Mouse (Mus musculus) large intestine, adult 2 months (tissue): ENCODE results near the gene Nipa2. TPM values are rescaled to one million over a fixed set of nuclear protein-coding genes. Genes with fewer than 3 reads are reported as not detected.
"Not testable (repeated sequence)": the region's sequence is repeated elsewhere in the genome, so short reads cannot be mapped to it uniquely, and the experiment has no call there.

Experiments
- DNase-seq: peaks from one replicate; pipeline ENCODE4 v3.0.0-alpha.2; 2012; ENCODE audit warnings: low read depth, low spot score
- WGBS: fragments of 180-500 bp; shearing (Covaris S2); methylation state at CpG from one replicate; pipeline ENCODE4 v1.1.7; 2018; 5-methylcytosine and 5-hydroxymethylcytosine counted together
- polyA plus RNA-seq: library from polyadenylated mRNA; depleted of rRNA; stranded (reverse); fragments of >200 nt; gene quantifications from 2 replicates; pipeline ENCODE4 v1.2.3, GENCODE M21; 2012; rRNA removed

Gene Nipa2
- polyA plus RNA-seq, 1 experiment: 12.0 TPM

DNA sequence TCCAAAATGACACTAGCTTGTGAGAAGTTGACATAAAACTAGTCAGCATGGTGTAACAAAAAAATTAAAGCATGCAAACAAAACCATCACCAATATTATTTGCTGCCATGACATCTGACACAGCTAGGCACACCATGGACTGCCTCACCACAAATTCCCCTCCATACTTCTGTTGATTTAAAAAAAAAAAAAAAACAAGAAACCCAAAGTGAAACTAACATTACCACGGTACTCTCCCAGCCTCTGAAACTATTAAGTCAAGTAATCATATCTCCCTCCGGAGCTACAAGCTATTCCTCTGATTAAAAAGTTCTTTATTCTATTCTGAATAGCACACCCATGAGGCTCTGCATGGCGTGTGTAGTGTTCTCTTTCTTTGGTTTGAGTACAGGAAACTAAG is 5.1 kb downstream of the Nipa2 start:
- 78% methylated on average over 3 of the region's 3 CpGs for WGBS

DNA sequence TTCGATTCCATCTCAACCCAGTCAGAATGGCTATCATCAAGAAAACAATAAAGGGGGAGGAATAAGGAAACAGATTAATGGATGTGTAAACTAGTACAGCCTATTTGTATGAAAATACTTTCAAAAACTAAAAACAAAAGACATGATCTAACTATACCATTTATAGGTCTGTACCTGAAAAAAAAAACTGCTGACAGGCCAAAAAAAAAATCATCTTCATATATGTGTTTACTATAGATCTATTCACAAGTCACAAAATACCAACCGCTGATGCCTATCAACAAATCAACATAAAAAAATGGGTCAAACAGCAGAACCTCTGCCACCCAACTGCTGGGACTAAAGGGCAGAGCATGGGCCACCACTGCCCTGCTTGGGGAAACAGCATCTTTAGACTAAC is 6.2 kb downstream of the Nipa2 start:
- no peak for DNase-seq
- 97% methylated on average over 2 of the region's 2 CpGs for WGBS

More for the DNA sequence above, 5.1 kb downstream of the Nipa2 start:
- DNase-seq: no peak

DNA sequence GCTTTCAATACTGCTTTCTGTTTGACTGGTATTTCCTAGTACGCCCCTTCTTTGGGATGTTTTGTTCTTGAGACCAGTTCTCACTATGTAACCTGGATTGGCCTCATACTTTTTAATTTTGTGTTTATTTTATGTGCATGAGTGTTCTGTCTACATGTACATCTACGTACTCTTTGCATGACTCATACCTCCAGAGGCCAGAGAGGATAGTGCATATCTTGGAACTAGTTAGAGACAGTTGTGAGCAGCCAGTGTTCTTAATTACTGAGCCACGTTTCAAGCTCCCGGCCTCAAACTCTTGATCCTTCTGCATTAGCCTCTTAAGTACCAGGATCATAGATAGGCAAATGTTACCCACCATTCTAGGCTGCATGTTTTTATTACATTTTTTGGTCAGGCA is 23.9 kb downstream of the Nipa2 start:
- DNase-seq: no peak
- 76% methylated on average over 4 of the region's 4 CpGs for WGBS

DNA sequence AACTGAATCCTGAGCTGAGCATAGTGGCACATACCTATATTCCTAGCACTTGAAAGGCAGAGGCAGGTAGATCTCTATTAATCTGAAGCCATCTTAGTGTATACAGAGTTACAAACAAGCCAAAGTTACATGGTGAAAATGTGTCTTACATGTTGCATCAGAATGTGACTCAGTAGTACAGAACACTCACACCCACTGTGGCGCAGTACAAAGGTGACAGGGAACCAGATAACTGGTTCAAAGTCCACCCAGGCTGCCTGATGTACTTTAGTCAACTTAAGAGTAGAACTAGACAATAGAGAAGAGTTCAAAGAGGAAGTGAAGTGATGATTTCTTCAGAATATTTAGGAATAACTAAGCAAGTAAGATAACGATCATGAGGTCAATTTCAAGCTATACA is 27.3 kb downstream of the Nipa2 start:
- WGBS: 57% methylated on average over 2 of the region's 2 CpGs
- DNase-seq: peak; percentile 39

DNA sequence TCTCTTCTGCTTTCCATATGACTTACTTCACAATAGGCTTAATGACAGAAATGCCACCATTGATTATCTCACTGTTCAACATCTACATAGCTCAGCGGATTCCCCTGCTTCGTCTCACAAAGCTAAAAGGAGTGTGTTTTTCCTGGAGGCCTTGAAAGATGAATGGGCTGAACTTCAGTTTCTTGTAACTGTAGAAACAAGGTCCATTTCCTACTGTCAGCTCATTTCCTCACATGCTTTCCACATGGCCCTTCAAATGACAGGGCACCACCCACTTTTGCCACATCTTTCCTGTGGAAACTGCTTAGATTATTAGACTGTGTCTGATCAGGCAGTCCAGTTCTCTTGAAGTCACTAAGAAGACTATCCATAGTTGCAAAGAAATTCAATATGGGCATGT is 33.6 kb downstream of the Nipa2 start:
- 86% methylated on average over 2 of the region's 2 CpGs for WGBS
- DNase-seq: no peak

DNA sequence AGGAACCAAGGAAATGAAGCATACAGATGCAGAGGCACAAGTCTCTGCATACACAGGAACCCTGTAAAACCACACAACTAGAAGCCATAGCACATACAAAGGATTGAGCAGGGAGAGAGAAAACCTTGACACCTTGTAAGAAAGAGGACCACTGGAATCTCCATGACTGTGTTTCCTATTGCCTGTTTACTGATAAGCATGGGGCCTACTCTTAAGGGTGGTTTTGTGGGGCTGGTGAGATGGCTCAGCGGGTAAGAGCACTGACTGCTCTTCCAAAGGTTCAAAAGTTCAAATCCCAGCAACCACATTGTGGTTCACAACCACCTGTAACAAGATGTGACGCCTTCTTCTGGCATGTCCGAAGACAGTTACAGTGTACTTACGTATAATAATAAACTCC is 35.0 kb downstream of the Nipa2 start:
- DNase-seq: no peak

DNA sequence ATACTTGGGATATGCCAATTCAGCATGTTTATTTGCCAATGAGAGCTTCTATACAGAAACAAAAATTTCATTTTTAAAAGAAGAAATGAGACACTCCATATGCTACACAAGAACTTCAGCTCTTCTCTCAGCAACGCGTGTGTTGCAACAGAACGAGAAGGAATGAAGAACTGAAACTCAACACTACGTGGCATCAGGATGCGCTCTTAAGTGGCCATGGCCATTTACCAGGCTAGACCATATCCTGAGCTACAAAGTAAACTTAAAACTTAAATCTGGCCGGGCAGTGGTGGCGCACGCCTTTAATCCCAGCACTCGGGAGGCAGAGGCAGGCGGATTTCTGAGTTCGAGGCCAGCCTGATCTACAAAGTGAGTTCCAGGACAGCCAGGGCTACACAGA is 43.9 kb downstream of the Nipa2 start:
- 93% methylated on average over 11 of the region's 11 CpGs for WGBS
- not testable (repeated sequence) for DNase-seq

More for the DNA sequence above, 35.0 kb downstream of the Nipa2 start:
- 90% methylated on average over 4 of the region's 4 CpGs for WGBS

DNA sequence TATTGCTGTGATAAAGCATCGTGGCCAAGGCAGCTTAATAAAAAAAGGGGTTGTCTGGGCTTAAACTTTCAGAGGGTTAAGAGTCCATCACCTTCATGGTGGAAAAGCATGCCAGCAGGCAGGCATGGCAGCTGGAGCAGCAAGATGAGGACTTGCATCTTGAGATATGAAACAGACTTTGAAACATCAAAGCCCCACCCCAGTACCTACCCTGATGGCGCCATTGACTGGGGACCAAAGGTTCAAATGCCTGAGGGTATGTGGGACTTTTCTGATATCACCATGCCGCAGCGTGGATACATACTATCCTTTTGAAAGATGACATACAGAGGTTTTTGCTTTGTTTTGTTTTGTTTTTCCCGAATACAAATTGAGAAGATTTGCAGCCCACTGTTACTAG is 50.2 kb downstream of the Nipa2 start:
- 97% methylated on average over 5 of the region's 5 CpGs for WGBS

DNA sequence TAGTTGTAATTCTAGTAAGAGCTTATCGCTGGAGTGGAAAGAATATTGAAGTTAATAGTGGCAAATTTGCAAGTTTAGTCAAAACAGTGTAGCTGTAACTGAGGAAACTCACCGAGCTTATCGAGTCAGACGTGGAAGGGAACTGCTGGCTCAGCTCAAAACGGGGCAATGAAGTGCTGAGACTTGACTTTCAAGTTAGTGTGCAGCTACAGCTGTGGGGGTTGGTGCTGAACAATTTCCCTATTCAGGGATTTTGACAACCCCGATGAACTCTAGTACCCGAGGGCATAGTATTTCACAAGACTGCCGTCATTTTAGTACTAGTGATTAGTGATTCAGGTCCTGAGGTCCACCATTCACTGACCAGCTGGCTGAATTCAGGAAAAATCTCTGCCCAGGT is 50.9 kb downstream of the Nipa2 start:
- DNase-seq: no peak
- WGBS: 86% methylated on average over 8 of the region's 8 CpGs

More for the DNA sequence above, 50.2 kb downstream of the Nipa2 start:
- no peak for DNase-seq

DNA sequence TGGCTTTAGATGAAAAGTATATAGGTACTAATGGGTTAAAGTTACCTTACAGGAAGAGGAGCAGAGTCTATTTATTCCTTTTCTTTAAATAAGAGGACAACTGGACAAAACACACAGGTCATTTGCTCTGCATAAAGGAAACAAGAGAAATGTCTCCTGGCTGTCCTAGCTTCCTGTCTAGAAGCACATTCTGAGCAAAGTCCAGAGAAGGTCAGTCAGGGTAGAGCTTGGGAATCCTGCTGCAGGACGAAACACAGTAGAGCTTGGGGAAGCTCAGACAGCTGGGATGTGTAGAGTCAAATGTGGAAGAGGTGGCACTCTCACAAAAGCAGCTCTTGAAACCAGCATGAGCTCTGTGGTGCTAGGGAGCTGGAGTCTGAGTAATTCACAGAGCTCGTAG is 51.9 kb downstream of the Nipa2 start:
- 69% methylated on average over 2 of the region's 2 CpGs for WGBS
- DNase-seq: no peak

DNA sequence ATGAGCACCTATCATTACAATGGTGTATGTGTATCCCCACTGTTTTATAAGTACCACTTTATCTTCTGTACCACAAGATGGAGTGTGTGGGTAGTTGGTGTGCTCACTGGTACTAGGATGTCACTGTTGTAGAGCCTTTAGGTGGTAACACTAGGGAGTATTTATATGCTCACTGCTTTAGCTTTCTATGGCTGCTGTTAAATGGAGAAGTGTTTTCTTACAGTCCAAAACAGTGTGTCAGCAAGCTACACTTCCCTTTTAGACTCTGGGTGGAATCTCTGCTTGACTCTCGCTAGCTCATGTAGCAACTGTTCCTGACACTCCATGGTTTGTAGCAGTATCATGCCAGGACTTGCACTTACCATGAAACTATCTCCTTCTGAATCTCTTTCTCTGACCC is 52.8 kb downstream of the Nipa2 start:
- WGBS: 94% methylated on average over 1 of the region's 1 CpGs
- no peak for DNase-seq

DNA sequence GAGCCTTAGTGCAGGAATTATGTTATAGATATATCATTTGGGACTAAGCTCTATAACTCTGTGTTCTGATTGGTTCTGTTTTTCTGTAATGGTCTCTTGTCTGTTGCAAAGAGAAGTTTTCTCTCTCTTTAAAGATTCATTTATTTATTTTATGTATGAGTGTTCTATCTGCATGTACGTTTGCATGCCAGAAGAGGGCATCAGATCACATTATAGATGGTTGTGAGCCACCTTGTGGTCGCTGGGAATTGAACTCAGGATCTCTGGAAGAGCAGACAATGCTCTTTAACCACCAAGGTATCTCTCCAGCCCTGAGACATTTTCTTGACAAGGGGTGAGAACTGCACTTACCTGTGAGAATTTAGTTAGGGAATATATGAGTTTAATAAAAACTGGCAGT is 56.8 kb downstream of the Nipa2 start:
- DNase-seq: no peak
- WGBS: 80% methylated on average over 2 of the region's 2 CpGs

DNA sequence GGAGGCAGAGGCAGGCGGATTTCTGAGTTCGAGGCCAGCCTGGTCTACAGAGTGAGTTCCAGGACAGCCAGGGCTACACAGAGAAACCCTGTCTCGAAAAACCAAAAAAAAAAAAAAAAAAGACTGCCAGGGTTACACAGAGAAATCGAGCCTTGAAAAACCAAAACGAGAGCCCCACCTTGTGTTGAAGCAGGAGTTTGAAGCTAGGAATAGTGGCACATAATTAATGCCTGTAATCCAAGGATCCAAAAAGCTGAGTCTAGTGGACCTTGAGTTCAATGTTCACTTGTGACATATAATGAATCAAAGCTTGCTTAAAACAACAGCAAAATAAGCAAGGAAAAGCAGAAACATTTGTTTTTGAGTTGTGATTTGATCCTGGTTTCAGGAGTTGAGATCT is 58.5 kb downstream of the Nipa2 start:
- DNase-seq: no peak
- 82% methylated on average over 5 of the region's 5 CpGs for WGBS

DNA sequence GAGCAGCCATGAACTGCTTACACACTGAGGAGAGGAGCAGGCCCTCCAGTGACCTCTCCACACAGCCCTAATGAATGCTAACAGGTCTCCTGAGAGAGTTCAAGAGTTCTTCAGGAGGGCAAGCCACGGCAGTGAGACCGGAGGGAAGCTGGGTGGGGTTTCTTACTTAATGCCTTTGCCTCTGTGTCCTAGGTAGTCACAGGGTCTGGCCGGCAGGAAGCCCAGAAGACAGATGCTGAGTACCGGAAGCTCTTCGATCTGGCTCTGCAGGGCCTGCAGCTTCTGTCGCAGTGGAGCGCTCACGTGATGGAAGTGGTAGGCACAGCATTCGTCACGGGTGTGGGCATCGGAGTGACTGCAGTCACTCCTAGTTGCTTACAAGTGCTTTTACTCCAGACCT is 70.5 kb downstream of the Nipa2 start:
- no peak for DNase-seq
- WGBS: 85% methylated on average over 11 of the region's 11 CpGs

DNA sequence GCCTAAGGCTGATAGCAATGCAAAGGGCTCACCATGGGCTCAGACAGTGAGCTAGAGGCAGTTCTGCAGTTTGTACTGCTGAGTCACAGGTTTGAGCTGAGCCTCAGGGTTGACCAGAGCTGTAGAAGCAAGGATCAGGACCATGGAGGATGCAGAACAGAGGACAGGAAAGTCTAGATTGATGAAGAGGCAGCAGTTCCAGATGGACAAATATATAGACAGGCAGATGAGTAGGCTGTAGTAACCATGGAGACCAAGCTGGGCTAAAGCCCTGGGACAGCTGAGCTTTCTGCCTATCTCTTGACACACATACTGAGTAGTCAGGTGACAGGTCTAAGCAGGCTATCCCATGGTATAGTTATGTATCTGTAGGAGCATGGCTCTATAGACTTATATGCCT is 71.5 kb downstream of the Nipa2 start:
- DNase-seq: no peak

DNA sequence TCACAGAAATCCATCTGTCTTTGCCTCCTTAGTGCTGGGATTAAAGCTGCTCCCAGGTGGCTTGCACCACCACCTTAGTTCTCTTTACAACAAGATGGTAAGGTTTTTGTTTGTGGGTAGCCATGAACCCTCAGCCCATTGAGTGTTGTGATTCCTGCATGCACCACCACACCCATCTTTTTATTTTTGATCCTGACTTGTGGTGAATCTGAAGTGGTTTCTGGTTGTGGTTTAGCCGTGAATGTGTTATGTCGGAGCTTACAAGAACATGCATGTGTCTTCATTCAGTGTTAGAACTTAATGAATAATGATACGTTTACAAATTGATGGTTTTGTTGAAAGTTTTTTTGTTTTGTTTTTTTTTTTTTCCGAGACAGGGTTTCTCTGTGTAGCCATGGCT is 72.3 kb downstream of the Nipa2 start:
- 90% methylated on average over 4 of the region's 4 CpGs for WGBS
- no peak for DNase-seq

DNA sequence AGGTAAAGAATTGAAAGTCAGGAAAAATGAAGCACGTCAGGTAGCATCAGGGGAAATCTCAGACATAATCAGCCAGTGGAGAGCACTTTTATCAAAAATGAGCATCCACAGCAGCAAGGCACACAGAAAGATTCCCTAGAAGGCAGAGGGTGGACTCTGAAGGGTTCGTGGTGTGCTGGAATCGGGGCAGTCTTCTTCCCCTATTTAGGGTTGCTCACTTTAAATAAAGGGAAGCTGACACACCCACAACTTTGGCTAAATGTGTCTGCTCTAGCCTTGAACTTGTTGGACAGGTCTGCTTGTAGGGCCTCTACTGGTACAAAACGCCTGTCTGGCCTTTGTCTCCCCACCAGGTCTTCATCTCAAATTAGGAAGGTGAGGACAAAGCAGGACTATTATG is 73.7 kb downstream of the Nipa2 start:
- WGBS: 91% methylated on average over 4 of the region's 4 CpGs
- no peak for DNase-seq

Other genes starting within 250 kb of the Nipa2 start
- 0.84 and 4.3 TPM in 2 replicates for gene Siglech, start 194.3 kb downstream of the Nipa2 start, polyA plus RNA-seq
- gene Tubgcp5, start 168.3 kb downstream of the Nipa2 start, polyA plus RNA-seq: 2.1 and 2.9 TPM in 2 replicates
- 42.0 and 59.3 TPM in 2 replicates for gene Cyfip1, start 120.7 kb downstream of the Nipa2 start, polyA plus RNA-seq
- gene Nipa1, start 57.5 kb upstream of the Nipa2 start, polyA plus RNA-seq: 1.5 and 1.7 TPM in 2 replicates
- 12.4 and 19.8 TPM in 2 replicates for gene Herc2, start 87.7 kb upstream of the Nipa2 start, polyA plus RNA-seq